Mouse (Mus musculus): ENCODE data around the gene Nsun7.

GRCm38 (mm10) chr5:66315791-66316190, 56.1 kb downstream of the Nsun7 start:
- TF ChIP-seq MAX (IDR thresholded peaks at IDR 0.05; ENCODE audit: low read length), result no peak
- TF ChIP-seq CTCF (IDR thresholded peaks at IDR 0.05 in 2 of 3, conservative IDR thresholded peaks at IDR 0.05 in 1 of 3; ENCODE audit: control insufficient read depth in 1 of 3, insufficient read depth in 1 of 3, low read depth in 2 of 3, low read length in 3 of 3, poor library complexity in 1 of 3, severe bottlenecking in 1 of 3), result no peak
- TF ChIP-seq GABPA (IDR thresholded peaks at IDR 0.05; ENCODE audit: low read depth, low read length), result no peak
- no peak for TF ChIP-seq POLR2A (IDR thresholded peaks at IDR 0.05; ENCODE audit: control insufficient read depth in 1 of 2, insufficient read depth in 1 of 2, low read depth in 1 of 2, low read length in 2 of 2, poor library complexity in 1 of 2)
- TF ChIP-seq GATA1 (IDR thresholded peaks at IDR 0.05; ENCODE audit: low read depth, low read length), result no peak

Data from MEL (cell line).